Mouse (Mus musculus): ENCODE results near the gene Epb41l1.

DNA sequence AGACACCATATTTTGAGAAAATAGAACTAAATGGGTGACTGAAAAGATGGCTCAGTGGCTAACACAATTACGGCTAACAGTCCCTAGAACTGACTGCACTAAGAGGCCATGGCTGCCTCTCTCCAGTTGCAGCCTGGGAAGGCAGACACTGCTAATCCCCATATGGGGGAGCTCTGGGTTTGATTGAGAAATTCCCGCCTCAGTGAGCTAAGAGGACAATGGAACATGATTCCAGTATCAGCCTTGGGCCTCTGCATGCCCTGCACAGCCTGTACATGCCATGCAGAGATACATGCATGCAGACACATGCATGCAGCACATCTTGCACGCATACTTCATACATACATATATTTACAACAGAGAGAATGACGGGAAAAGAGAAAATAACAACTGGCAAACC lies 39.4 kb upstream of the Epb41l1 start:
- TF ChIP-seq CTCF (IDR thresholded peaks at IDR 0.05; ENCODE audit: extremely low read depth, insufficient read depth, low read length), result peak; percentile 46
- no peak for TF ChIP-seq POLR2A (IDR thresholded peaks at IDR 0.05; ENCODE audit: extremely low read depth, insufficient read depth, low read length)

All from cortical plate, adult 2 months (tissue).